Mouse (Mus musculus): ENCODE results near the gene Ankdd1a.

Gene Ankdd1a

DNA sequence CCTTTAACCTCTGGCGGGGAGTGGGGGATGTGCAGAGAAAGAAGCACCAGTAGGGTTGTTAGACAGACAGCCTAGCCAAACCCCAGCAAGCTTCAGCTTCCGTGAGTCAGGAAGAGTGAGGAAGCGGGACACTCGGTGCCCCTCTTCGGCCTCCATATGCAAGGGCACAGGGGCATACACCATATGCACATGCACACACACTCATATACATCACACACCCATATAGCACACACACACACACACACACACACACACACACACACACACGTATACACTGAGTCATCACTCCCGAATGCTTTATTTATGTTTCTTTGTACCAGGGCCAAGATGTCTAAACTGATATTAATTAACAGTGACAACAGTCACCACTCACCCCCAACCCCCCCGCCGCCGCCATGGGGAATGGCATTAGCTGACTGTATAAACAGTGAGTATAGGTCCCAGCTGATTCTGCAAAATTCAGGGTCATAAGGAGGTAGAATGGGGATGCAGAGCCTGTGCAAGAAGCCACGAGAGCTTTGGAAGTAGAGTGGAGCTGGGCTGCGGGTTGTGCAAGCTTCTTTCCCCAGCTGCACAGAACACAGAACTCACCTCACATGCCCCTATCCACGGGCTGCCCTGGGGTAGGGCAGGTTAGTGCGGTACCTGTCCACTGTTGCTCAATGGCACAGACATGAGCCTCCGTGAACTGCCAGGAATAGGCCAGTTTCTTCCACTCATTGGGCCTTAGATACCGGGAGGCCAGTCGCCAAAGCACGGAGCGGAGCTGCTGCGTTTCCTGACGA lies 17.1 kb downstream of the Ankdd1a start:
- in situ Hi-C loops (cut with MboI), result no loop called here

DNA sequence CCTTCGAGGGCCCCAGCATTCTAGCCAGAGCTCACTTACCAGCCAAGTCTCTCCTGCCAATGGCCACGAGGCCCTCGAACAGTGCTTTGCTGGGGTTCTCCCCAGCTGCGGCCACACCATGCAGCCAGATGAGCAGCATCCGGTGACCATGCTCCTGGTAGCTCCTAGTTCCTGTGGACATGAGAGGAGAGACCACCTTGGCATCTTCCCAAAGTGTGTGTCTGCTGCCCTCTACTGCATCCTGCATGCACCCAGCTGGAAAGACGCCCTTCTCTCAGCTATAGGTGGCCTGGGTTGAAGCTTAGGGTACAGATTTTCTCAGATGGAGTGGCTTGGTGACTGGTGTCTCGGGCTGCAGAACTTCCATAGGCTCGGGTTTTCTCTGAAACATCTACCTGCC lies 17.8 kb downstream of the Ankdd1a start:
- in situ Hi-C loops (cut with MboI), result no loop called here

DNA sequence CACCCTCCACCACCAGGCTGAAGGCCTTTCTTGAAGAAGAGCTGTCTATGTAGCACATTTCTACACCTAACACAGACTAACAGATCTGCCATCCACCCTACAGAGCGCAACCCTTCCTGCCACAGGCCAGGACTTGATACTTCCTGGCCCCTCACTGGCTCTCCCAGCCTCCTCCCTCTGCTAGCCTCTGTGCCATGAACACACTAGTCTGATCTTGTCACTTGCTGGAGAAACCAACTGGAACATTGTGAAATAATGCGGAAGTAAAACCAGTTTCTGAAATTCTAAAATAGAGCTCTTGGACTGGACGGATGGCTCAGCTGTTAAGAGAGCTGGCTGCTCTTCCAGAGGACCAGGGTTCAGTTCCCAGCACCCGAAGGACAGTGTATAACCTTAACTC lies 27.1 kb downstream of the Ankdd1a start:
- in situ Hi-C loops (cut with MboI), result no loop called here

- in situ Hi-C loops (cut with MboI), result no loop called here
These were observed 27.6 kb downstream of the Ankdd1a start for GRCm38 (mm10) chr9:65492351-65492750.

DNA sequence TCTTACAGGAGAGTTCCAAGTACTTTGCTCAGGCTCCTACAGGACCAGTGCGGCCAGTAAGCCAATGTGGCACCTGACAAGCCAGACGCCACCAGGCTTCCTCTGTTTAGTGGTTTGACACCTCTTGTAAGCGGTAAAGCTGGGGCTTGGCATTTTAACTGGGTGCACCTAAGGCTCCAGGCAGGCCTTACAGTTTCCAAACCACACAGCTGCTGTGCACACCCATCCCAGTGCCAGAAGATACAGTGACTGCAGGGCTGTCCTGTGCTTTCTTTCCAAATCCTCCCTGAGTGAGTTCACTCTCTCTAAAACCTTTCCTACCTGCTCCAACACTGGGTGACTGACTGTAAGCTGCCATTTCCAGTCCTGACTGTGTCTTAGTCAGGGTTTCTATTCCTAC lies 28.5 kb downstream of the Ankdd1a start:
- in situ Hi-C loops (cut with MboI), result no loop called here

- in situ Hi-C loops (cut with MboI), result no loop called here
These were observed 39.9 kb downstream of the Ankdd1a start for GRCm38 (mm10) chr9:65480071-65480470.

GRCm38 (mm10) chr9:65479158-65479557 lies 40.8 kb downstream of the Ankdd1a start:
- in situ Hi-C loops (cut with MboI), result no loop called here

DNA sequence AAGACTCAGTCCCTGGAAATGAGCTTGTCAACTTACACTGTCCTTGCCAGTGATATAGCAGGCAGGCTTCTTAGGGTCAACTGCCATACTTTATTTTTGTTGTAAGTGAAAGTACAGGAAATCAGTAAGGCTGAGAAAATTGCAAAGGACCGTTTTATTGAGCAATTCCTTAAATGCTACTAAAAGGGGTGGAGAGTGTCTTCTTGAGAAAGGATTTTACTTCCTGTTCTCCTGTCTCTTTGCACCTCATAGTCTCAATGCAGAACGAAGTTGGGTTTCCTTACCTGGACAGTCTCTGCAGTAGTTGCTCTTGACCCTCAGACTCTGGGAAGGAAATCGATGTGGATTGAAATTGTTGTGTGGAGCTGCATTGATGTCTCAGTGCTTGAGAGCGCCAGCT lies 47.2 kb downstream of the Ankdd1a start:
- in situ Hi-C loops (cut with MboI), result no loop called here

DNA sequence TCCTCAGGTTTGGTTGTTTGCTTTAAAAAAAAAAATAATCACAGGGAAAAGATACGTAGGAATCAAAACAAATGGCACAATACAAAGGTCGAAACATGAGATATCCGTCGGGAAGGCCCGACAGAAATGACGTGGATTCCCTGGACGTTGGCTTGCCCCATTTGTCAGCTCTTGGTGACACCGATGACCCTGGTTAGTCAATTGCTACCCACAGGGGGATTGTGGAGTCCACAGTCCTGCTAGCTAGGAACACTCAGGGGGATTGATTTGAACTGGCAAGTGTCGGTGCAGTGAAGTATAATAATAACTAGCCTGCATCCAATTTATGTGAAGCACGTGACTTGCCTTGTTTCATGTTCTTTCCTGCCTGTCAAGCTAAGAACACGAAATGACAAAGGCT lies 52.3 kb downstream of the Ankdd1a start:
- in situ Hi-C loops (cut with MboI), result no loop called here

- in situ Hi-C loops (cut with MboI), result no loop called here
These were observed 54.8 kb downstream of the Ankdd1a start for GRCm38 (mm10) chr9:65465241-65465640.

DNA sequence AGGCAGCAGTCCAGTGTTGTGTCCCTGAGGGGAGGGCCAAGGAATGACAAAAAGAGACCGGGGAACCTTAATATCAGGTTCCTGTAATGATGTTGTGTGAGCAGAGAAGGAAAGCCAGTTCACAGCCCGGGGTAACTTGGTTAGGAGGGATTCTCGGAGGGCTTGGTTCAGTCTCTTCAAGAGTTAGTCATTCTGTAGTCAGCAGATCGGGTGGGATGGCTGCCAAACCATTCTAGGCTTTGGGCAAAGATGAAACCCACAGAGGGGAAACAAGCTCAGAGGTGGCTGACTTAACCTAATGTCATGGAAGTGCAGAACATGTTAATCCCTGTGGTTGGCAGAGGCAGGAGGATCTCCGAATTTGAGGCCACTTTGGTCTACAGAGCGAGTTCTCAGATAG lies 55.8 kb downstream of the Ankdd1a start:
- in situ Hi-C loops (cut with MboI), result no loop called here

- in situ Hi-C loops (cut with MboI), result no loop called here
These were observed 57.4 kb downstream of the Ankdd1a start for GRCm38 (mm10) chr9:65462544-65462943.

DNA sequence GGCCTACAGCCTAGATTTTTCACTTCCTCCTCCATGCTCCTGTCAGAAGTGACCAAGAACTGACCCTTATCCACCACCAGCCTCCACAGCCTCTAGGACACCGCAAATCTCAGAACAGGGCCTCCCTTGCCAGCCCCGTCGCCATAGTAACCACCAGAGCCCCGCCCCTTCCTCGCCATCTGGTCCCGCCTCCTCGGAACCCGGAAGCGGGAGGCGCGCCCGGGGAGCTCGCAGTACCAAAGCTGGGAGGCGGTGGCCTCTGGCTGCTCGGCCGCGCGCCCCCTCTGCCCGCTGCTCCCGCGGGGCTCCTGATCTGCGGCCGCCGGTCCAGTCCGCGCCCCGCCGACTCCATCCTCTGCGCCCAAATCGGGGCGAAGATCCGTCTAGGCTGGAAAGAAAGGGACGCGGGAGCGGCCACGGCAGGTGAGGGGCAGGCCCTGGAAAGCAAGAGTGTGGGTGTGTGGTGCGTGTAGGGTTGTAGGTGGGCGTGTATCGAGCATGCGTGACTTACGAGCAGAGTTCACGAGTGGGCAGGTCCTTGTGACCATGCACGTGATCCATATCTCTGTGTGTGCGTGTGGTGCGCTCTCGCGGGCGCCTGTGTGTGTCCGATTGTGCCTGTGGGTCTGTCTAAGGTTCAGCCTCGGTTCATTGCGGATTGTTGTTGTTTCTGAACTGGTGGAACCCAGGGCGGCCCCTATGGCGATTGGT lies 59.1 kb downstream of the Ankdd1a start, which contains the start of gene Spg21:
Gene Spg21 (plus strand): TSS at position 216 of the 711 bp plus-strand sequence.
- in situ Hi-C loops (cut with MboI), result no loop called here

DNA sequence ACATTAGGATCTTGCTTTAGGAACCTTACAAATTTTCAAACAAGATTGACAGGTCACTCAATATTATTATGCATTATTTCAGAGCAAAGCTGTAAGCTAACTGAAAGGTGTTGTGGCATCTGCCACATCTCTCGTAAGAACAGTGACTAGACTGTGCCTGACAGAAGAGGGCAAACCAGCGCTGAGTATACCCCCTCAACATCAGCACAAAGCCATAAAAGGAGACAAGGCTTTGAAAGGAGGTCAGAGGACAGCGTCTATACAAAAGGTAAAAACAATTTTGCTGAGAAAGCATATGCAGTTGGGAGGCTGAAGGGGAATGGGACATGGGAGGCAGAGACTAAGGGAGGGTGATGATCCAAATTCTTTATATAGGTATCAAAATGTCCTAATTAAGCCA lies 59.8 kb downstream of the Ankdd1a start:
- in situ Hi-C loops (cut with MboI), result no loop called here

DNA sequence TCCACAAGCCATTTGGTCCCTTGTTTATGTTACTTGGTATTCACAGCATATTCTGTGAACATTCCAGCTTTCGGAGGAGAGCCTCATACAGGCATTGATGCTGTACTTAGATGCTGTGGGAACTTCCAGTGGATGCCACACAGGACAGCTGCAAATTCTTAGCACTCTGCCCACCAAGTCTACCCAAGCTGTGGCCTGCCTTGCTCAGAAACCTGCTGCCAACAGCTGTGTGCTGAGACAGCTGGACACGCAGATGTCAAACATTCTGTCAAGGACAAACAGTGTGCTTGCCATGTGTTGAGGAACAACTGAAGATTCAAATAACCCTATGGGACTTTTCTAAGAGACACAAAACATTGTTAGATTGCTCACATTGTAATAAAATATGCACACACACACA lies 61.0 kb downstream of the Ankdd1a start:
- in situ Hi-C loops (cut with MboI), result no loop called here

- in situ Hi-C loops (cut with MboI), result no loop called here
These were observed 72.0 kb downstream of the Ankdd1a start for GRCm38 (mm10) chr9:65447951-65448350.

GRCm38 (mm10) chr9:65444692-65445091 lies 75.3 kb downstream of the Ankdd1a start:
- in situ Hi-C loops (cut with MboI), result no loop called here
